Mouse (Mus musculus) testis, adult 2 months (tissue): ENCODE data around the gene Crlf1.

Experiments used
- CTCF ChIP-seq: fragments of 200-500 bp; IDR thresholded peaks from 2 replicates; pipeline ENCODE4 v1.5.1; 2012; ENCODE audit warnings: low read depth, mild to moderate bottlenecking, inconsistent platforms, low read length, moderate library complexity; ENCODE audit not compliant: control insufficient read depth, insufficient read depth, insufficient replicate concordance
- POLR2A ChIP-seq: fragments of 200-500 bp; IDR thresholded peaks from 2 replicates; pipeline ENCODE4 v1.6.1; 2012; ENCODE audit warnings: low read depth, mild to moderate bottlenecking, inconsistent platforms, low read length, moderate library complexity; ENCODE audit not compliant: control insufficient read depth

GRCm38 (mm10) chr8:70529741-70530161 lies 36.8 kb downstream of the Crlf1 start:
- TF ChIP-seq CTCF (no peak), POLR2A (no peak)
